Mouse (Mus musculus) kidney, postnatal 0 days (tissue): ENCODE data around the gene Pdzrn4. TPM values are rescaled to one million over a fixed set of nuclear protein-coding genes. Genes with fewer than 3 reads are reported as not detected.

Experiments
- ATAC-seq: fragments of 200-750 bp; cut with Nextera tagmentation; replicated peaks from 2 replicates; pipeline ENCODE4 v1.8.0; 2017; ENCODE audit warnings: low read depth, moderate number of reproducible peaks, moderate TSS enrichment, moderate library complexity; ENCODE audit not compliant: low FRiP score
- DNase-seq: peaks from one replicate; pipeline ENCODE4 v3.0.0-alpha.2; 2016; ENCODE audit warnings: low spot score
- H3K27ac ChIP-seq: fragments of 300-500 bp; sonication (generic); 2 replicates; pipeline ENCODE4 v1.5.1; 2014; ENCODE audit warnings: mild to moderate bottlenecking
- H3K27me3 ChIP-seq: fragments of 300-500 bp; sonication (generic); 2 replicates; pipeline ENCODE4 v1.6.1; 2014; ENCODE audit warnings: low read length, mixed read lengths; ENCODE audit not compliant: insufficient read depth
- H3K36me3 ChIP-seq: fragments of 300-500 bp; sonication (generic); 2 replicates; pipeline ENCODE4 v1.6.1; 2014; ENCODE audit warnings: low read length, mixed read lengths; ENCODE audit not compliant: insufficient read depth
- H3K4me1 ChIP-seq: fragments of 300-500 bp; sonication (generic); replicated peaks from 2 replicates; pipeline ENCODE4 v1.6.1; 2014; ENCODE audit warnings: antibody characterized with exemption, low read length, mixed read lengths; ENCODE audit not compliant: insufficient read depth
- H3K4me2 ChIP-seq: fragments of 300-500 bp; sonication (generic); 2 replicates; pipeline ENCODE4 v1.6.1; 2014; ENCODE audit warnings: mild to moderate bottlenecking, low read length, moderate library complexity, mixed read lengths
- H3K4me3 ChIP-seq: fragments of 300-500 bp; sonication (generic); replicated peaks from 2 replicates; pipeline ENCODE4 v1.5.1; 2014; ENCODE audit warnings: low read depth, low read length
- H3K9ac ChIP-seq: fragments of 300-500 bp; sonication (generic); 2 replicates; pipeline ENCODE4 v1.6.1; 2014; ENCODE audit warnings: low read depth, low read length
- H3K9me3 ChIP-seq: fragments of 300-500 bp; sonication (generic); replicated peaks from 2 replicates; pipeline ENCODE4 v1.6.1; 2016; ENCODE audit warnings: low read length, inconsistent platforms, mixed read lengths
- CTCF ChIP-seq: IDR thresholded peaks from 2 replicates; pipeline ENCODE4 v1.5.1; 2016; ENCODE audit warnings: antibody characterized with exemption, low read depth, mild to moderate bottlenecking, moderate library complexity
- WGBS: fragments of 180-500 bp; shearing (Covaris S2); extraction: QIAGEN DNeasy Blood & Tissue Kit; methylation state at CpG from one replicate; pipeline ENCODE4 v1.1.7; 2014; 5-methylcytosine and 5-hydroxymethylcytosine counted together
- polyA plus RNA-seq: library from polyadenylated mRNA; unstranded; fragments of >200 nt; fragmentation: Nextera tagmentation; extraction: Ambion mirVana; gene quantifications from 2 replicates; pipeline ENCODE4 v1.2.1, GENCODE M21; 2015

Gene Pdzrn4
- polyA plus RNA-seq, 1 experiment from 2014 or later: 2.8 TPM

DNA sequence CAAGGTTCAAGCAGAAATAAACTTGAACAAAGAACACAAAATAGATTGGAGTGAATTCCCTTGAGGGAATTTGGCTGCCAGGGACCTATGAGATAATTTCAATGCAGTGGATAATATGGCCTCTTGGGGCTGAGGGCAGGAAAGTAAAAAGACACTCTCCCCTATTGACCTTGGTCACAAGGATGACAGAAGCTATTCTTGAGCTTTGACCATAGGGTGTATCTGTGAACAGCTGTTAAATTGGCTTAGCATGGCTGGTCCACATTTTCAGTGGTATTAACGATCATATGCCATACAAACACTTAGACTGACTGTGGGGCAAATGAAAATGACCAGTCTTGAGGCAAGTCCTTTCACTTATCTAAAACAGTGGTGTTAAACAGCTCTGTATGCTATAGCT is 215.7 kb downstream of the Pdzrn4 start:
- Histone ChIP-seq H3K9me3 (no peaks in the 10 kb centered on the region), H3K27me3 (no peaks in the 10 kb centered on the region), H3K4me3 (no peak overlapping the region), H3K4me1 (no peaks in the 10 kb centered on the region), H3K9ac (no peak overlapping the region), H3K36me3 (no peaks in the 10 kb centered on the region), H3K27ac (no peak overlapping the region), H3K4me2 (no peak overlapping the region)
- TF ChIP-seq CTCF: no peak
- no peak for ATAC-seq
- WGBS: 83% methylated on average over 1 of the region's 1 CpGs
- DNase-seq: no peak

GRCm38 (mm10) chr15:92613228-92613627 is 216.5 kb downstream of the Pdzrn4 start:
- H3K4me3 ChIP-seq: no peak overlapping the region
- no peaks in the 10 kb centered on the region for H3K9me3 ChIP-seq
- H3K4me1 ChIP-seq: no peaks in the 10 kb centered on the region
- no peak overlapping the region for H3K27ac ChIP-seq
- WGBS: 94% methylated on average over 3 of the region's 3 CpGs
- no peak for TF ChIP-seq CTCF
- H3K27me3 ChIP-seq: no peaks in the 10 kb centered on the region
- H3K4me2 ChIP-seq: no peak overlapping the region
- DNase-seq (no peak), ATAC-seq (no peak)
- no peaks in the 10 kb centered on the region for H3K36me3 ChIP-seq
- no peak overlapping the region for H3K9ac ChIP-seq

- H3K9me3 ChIP-seq: no peaks in the 10 kb centered on the region
- H3K27ac ChIP-seq: no peak overlapping the region
- TF ChIP-seq CTCF: no peak
- no peaks in the 10 kb centered on the region for H3K36me3 ChIP-seq
- H3K9ac ChIP-seq: no peak overlapping the region
- no peaks in the 10 kb centered on the region for H3K27me3 ChIP-seq
- WGBS: 81% methylated on average over 9 of the region's 9 CpGs
- H3K4me3 ChIP-seq: no peak overlapping the region
- DNase-seq (no peak), ATAC-seq (no peak)
- H3K4me1 ChIP-seq: no peaks in the 10 kb centered on the region
- H3K4me2 ChIP-seq: no peak overlapping the region
Measured at GRCm38 (mm10) chr15:92621731-92622234, 225.1 kb downstream of the Pdzrn4 start.

- no peak for ATAC-seq
Measured at GRCm38 (mm10) chr15:92622323-92622722, 225.6 kb downstream of the Pdzrn4 start.

GRCm38 (mm10) chr15:92629172-92629571 is 232.5 kb downstream of the Pdzrn4 start:
- no peak overlapping the region for H3K9ac ChIP-seq
- WGBS: 51% methylated on average over 2 of the region's 2 CpGs
- no peak for DNase-seq

More at GRCm38 (mm10) chr15:92622323-92622722, 225.6 kb downstream of the Pdzrn4 start:
- no peaks in the 10 kb centered on the region for H3K27me3 ChIP-seq
- 44% methylated on average over 5 of the region's 5 CpGs for WGBS
- H3K4me2 ChIP-seq: no peak overlapping the region
- no peaks in the 10 kb centered on the region for H3K9me3 ChIP-seq
- no peak overlapping the region for H3K27ac ChIP-seq
- H3K9ac ChIP-seq: no peak overlapping the region
- no peak overlapping the region for H3K4me3 ChIP-seq
- TF ChIP-seq CTCF: no peak
- H3K36me3 ChIP-seq: no peaks in the 10 kb centered on the region
- no peaks in the 10 kb centered on the region for H3K4me1 ChIP-seq
- DNase-seq: no peak

GRCm38 (mm10) chr15:92634044-92634610 is 237.4 kb downstream of the Pdzrn4 start:
- H3K9me3 ChIP-seq: no peaks in the 10 kb centered on the region
- ATAC-seq (no peak), DNase-seq (no peak)
- H3K4me3 ChIP-seq: no peak overlapping the region
- no peak overlapping the region for H3K9ac ChIP-seq
- no peak overlapping the region for H3K4me2 ChIP-seq
- H3K36me3 ChIP-seq: no peaks in the 10 kb centered on the region
- H3K27ac ChIP-seq: no peak overlapping the region
- no peaks in the 10 kb centered on the region for H3K4me1 ChIP-seq
- no peaks in the 10 kb centered on the region for H3K27me3 ChIP-seq
- 76% methylated on average over 14 of the region's 14 CpGs for WGBS
- TF ChIP-seq CTCF: no peak

More at GRCm38 (mm10) chr15:92629172-92629571, 232.5 kb downstream of the Pdzrn4 start:
- Histone ChIP-seq H3K4me3 (no peak overlapping the region), H3K4me1 (no peaks in the 10 kb centered on the region), H3K4me2 (no peak overlapping the region), H3K9me3 (no peaks in the 10 kb centered on the region), H3K27ac (no peak overlapping the region), H3K36me3 (no peaks in the 10 kb centered on the region), H3K27me3 (no peaks in the 10 kb centered on the region)
- no peak for TF ChIP-seq CTCF
- ATAC-seq: no peak
